Mouse (Mus musculus): Measurements from ENCODE around the gene Plekhj1.

The Plekhj1 gene

DNA sequence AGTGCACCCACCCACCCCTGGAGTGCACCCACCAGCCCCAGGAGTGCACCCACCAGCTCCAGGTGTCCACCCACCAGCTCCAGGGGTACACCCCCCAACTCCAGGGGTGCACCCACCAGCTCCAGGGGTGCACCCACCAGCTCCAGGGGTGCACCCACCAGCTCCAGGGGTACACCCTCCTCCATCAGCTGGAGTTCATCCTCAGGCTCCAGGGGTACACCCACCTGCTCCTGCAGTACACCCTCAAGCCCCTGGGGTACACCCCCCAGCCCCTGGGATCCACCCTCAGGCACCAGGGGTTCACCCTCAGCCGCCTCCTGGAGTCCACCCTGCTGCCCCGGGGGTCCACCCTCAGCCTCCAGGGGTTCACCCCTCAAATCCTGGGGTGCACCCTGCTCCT is 5.9 kb upstream of the Plekhj1 start:
- DNase-seq: no peak

DNA sequence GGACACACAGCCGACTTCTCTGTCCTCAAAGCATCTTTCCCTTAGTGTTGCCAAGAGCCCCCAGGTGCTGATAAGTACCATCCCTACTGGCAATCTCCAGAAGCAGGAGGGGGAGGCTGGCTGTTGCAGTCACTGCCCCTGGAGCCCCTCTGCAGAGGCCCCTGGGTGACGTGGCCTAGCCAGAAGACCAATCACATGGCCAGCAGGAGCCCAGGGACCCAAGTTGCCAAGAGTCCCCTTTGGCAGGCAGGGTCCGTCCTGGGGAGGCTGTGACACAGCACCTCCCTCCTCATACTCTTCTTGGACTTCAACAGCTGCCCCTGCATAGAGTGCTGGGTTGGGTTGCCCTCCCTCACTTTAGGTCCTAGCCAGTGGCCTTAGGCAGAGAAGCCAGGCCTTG is 4.6 kb upstream of the Plekhj1 start:
- DNase-seq: no peak

DNA sequence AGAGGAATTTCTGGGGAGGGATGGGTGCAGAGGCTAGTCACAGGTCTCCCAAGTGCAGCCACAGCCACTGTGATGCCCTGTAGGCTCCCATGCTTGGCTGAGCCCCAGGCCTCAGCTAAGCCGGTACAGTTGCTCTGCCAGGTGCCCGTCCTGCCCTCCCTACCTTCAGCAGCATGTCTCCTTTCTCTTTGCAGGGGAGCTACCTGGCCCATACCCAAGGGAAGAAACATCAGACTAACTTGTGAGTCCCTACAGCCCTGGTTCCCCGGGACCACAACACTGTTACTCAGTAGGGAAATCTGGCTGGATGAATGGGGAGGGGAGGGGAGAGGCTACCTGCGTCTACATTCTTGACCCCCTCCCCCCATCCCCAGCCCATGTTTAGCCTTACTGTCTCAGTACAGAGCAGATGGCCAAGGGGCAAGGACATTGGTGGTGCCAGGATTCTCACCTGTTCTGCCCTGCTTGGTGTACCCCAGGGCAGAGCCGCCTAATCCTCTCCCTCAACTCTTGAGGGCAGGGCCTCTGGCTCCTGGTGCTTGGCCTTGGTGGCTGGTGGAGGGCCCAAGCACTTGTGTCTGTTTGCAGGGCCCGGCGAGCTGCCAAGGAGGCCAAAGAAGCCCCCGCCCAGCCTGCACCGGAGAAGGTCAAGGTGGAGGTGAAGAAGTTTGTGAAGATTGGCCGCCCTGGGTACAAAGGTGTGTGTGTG is 3.9 kb upstream of the Plekhj1 start:
- DNase-seq: no peak

DNA sequence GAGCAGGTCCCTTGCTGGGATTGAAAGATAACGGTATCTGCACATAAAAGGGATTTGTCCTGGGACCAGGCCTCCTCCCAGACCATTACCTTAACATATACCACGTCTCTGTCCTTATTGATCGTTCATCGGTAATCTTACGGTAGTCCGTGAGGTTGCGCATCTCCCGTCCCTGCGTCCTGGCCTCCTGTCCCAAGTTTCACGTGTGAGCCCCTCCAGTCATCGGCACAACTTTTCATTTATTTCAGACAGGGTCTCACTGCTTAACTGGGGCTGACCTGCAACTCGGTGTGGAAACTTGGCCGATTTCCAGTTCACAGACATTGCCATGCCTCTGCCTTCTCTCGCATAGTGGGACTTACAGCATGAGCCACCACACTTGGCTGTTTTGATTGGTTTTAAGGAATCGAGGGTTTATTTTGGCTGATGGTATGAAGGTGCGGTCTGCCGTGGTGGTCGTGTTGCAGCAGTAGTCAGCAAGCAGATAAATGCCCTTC is 692 bp upstream of the Plekhj1 start:
- no peak for DNase-seq

DNA sequence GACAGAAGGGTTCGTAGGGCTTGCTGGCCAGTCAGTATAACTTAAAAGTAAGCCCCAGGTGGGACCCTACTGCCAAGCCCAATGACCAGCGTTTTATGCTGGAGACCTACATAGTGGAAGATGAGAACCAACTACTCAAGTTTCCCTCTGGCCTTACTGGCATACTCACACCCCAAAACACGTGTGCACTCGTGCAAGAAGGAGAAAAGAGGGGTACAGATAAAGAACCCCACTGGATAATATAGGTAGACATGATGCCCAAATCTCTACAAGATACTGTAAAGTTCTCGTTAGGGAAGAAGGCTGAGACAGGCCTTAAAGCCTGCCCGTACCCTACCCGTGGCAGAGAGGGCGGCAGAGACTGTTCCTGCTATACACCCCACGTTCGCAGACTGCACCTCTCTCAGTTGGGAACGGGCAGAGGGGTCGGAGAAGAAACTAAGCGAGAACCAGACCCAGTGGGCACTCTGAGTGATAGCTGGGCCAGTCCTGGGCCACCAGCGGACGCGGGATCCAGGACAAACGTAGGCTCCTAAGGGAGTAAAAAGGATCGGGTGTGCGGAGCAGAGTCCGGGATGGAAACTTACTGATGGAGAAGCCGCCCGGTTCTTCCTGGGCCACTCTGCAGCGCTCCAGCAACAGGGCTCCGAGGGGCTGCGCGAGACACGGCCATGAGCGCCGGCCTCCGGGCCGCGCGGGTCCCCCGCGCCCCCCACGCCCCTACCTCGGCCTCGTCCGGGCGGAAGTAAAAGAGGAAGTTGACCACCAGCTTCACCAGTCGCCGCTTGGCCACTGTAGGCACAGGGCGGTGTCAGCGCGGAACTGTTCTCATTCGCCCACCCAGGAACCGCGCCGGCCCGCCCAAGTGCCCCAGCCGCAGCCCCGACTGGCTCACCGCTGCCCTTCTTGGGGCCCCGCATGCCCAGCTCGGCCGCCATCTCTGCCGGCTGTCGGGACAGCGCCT is 958 bp downstream of the Plekhj1 start:
- peak; percentile 81 for DNase-seq

DNA sequence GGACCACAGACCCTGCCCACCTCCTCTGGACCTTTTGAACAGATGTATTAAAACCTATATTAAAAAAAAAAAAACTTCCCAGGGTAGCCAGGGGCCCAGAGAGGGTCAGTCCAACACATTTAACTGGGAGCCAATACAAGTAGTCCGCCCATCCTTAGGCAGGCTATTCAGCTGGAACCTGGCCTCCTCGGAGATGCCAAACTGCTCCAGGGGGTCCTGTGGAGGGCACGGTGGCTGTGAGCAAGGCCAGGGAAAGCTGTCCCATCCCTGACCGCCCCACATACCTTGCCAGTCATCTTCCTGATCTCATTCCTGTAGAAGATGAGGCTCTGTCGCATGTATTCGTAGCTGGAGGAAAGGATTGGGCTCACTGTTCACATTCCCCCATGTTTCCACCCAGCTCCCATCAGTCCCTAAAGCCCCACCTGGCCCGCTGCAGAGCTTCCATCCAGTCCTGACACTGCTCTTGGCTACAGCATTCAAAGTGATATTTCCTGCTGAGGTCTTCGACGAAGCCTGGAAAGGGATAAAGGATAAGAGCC is 2.0 kb downstream of the Plekhj1 start:
- no peak for DNase-seq

DNA sequence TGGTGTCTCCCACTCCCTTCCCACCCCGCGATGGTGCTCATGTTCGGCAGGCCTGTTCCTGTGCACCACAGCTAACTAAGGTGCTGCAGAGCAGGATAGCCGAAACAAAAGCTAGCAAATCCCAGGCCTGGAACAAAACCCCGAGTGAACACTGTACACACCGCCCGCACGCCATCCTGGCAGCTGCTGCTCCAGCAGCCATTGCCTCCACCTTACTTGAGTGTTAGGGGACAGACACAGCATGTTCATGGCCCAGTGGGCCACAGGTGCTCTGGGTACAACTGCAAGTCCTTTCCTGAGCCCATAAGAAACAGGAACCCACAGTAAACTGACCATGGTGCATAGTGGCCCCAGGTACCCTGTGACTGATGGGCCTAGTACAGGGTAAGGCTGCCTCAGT is 3.7 kb downstream of the Plekhj1 start:
- no peak for DNase-seq

DNA sequence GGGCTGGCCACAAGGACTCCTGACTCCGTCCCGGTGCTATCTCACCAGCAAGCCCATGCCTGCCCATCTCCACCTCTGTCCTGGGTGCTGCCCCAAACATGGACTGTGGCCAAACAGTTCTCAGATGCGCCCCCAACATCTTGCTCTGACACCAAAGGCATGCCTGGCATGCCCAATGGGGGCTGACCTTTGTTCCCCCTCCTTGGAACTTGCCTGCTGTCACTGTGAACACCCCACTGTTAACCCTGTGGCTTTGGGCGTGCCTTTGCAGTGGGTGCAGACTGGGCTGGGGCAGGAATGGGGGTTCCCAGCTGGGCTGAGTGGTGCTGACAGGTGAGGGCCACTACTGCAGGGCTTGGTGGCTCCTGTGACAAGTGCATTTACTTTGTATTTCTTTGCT is 4.6 kb downstream of the Plekhj1 start:
- DNase-seq: no peak

DNA sequence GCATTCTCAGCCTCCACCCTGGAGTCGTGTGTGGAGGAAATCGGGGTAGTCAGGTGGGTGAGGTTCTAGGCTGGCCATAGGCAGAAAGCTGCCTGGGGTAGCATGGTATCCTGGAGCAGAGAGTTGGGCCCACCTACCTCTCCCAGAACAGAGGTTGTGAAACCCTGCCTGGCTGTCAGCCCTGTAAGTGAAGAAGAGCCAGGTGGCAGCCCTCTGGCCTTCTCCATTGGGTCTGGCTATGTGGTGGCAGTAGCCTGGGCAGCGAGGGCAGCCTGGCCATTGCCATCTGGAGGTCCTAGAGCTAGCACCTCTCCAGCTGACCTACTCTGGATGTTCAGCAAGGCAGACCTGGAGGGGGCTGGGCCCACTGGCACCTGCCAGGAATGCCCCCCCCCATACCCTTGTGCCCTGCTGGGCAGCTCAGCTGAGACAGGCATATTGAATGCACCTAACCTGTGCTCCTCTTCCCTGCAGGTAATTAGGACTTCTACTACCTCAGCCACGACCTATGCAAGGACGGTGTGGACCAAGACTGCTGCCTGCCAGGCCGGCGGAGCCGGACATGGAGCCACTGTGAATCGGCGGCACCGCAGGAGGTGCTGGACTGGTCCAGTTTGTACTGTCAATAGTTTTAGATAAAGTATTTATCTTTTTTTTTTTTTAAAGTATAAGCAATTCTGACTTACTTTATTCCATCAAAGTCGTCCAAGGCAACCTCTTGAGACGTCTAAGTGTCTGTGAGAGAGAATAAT is 5.2 kb downstream of the Plekhj1 start:
- no peak for DNase-seq

DNA sequence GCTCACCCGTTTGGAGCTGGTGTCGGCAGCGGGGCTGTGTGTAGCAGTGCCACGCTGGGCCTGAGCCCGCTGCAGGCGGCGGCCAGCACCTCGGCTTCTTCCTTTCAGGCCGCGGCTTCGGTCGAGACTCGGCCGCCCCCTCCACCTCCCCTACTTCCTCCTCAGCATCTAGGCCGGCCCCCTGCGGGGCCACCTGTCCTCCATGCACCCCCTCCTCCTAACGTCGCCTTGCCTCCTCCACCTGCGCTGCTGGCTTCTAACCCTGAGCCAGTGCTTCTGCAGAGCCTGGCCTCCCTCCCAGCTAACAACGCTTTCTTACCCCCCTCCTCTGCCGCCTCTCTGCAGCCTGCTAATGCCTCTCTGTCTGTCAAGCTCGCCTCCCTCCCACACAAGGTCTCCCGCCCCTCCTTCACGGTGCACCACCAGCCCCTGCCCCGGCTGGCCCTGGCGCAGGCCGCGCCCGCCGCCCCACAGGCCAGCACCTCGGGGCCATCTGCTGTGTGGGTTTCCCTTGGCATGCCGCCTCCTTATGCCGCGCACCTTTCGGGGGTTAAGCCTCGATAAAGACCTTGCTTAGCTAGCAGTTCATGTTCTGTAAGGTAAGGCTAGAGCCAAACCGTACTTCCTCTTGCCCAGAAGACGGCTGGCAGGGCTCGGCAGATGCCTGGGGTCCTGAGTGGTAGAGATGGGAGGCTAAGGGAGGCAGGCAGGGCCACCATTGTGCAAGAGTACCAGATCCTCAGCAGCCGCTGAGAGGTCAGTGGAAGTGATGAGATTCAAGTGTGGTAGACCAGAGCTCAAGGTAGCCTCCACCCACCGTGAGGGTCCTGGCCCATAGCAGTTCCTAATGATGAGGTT is 6.0 kb downstream of the Plekhj1 start:
- DNase-seq: no peak

DNA sequence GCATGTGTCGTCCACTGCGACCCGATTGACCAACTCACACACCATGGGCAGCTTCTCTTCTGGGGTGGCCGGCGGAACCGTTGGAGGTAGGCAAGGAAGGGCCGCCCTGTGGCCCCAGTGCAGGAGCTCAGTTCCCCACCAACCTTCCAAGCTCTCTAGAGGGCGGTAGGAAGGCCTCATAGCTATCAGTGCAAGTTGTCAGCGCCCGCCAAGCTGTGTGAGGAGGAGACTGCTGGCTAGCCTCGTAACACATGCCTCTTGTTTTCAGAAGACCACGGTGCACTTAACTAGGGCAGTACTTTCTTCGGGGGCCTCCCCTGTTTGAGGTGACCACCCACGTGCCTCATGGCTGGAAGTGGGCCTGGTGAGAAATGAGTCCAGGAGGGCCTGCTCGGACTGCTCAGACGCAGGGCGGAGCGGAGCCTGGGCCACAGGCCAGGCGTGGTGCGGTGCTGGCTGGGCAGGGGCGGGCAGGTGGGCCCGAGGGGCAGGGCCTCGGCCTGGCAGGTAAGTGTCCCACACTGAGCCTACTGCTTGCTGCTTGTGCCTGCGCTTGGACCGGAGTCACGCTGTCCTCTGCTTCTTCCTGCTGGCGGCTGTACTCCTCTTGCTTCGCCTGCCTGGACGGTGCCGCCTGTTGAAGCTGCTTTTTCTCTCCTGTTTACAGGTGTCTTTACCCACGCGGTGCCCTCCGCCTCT is 6.8 kb downstream of the Plekhj1 start:
- no peak for DNase-seq

DNA sequence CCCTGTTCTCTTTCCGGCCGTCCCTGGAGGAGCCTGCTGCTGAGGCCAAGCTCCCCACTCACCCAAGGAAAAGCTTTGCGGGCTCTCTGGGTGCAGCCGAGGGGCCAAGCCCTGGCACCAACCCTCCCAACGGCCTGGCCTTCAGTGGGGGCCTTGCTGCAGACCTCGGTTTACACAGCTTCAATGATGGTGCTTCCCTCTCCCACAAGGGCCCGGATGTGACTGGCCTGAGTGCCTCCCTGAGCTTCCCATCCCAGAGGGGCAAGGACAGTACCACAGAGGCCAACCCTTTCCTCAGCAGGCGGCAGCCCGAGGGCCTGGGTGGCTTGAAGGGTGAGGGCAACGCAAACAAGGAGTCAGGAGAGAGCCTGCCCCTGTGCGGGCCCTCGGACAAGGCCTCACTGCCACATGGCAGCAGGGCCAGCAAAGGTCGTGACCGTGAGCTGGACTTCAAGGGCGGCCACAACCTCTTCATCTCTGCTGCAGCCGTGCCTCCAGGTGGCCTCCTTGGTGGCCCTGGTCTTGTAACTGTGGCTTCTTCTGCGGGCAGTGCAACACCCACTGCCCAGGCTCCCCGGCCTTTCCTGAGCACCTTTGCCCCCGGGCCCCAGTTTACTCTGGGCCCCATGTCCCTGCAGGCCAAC is 7.5 kb downstream of the Plekhj1 start:
- no peak for DNase-seq

DNA sequence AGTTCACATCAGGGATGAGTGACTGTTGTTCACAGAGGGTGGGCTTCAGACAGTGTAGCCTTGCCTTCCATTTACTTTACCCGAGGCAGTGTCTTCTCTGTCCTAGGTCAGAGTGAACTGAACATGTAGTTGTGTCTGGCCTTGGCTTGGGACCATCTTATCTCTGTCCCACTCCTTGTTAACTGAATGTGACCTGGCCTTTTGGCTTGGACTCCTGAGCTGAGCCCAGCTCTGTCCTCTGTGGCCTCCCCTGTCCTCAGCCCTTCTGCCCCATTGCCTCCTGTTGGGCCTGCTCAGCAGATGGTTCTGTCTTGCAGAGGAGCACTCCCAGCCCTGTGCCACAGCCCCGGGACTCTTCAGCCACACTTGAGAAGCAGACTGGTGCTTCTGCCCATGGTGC is 10.9 kb downstream of the Plekhj1 start:
- DNase-seq: no peak

DNA sequence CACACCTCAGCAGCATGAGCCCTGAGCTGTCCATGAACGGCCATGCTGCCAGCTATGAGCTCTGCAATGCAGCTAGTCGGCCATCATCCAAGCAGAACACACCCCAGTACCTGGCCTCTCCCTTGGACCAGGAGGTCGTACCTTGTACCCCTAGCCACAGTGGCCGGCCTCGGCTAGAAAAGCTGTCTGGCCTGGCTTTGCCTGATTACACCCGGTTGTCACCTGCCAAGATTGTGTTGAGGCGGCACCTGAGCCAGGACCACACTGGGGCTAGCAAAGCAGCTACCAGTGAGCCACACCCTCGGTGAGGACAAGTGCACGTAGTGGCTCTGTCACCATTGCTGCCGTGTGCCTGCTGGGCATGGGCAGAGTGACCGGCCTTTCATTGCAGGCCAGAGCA is 12.5 kb downstream of the Plekhj1 start:
- DNase-seq: no peak

DNA sequence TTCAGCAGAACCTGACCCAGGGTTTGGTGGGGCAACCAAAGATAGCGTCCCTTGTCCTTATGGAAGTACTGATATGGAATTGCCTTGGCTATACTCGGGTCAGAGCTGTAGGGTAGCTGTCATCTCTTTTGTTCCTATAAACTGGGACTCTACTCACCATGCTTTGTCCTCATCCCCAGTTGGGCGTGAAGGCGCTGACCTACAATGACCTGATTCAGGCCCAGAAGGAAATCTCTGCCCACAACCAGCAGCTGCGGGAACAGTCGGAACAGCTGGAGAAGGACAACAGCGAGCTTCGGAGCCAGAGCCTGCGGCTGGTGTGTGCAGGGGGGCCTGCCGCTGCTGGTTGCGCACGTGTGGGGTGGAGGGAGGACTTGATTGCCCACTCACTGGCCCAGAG is 13.6 kb downstream of the Plekhj1 start:
- no peak for DNase-seq

DNA sequence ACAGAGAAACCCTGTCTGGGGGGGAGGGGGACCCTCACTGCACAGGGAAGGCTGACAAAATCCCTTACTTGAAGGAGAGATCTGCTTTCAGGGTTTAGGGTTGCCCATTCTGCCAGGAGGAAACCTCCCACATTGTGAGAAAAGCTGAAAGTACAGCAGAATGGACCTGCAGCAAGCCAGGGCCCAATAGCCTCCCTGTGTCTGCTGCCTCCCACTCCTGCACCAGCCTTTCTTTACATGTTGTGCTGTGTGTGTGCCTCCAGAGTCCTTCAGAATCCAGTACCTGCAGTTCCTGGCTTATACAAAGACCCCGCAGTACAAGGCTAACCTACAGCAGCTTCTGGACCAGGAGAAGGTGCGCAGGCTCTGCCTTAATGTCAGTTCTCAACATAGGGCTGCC is 14.1 kb downstream of the Plekhj1 start:
- DNase-seq: no peak

DNA sequence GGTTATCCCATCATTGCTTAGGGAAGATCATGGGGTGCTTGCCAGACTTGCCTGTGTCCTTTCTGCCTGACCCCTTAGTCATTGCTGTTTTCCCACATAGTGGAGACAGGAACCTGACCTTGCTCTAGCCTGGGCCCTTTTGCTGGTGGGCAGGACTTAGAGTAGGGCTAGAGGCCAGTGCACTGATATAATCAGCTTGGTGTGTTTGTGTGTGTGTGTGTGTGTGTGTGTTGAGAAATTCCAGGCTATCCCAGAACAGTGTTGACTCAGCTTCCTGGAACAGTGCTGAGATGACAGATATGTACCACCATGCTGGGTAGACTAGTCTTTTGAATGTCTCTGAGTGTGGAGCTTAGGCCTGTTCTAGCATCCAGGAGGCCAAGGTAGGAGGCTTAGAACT is 18.9 kb downstream of the Plekhj1 start:
- no peak for DNase-seq

DNA sequence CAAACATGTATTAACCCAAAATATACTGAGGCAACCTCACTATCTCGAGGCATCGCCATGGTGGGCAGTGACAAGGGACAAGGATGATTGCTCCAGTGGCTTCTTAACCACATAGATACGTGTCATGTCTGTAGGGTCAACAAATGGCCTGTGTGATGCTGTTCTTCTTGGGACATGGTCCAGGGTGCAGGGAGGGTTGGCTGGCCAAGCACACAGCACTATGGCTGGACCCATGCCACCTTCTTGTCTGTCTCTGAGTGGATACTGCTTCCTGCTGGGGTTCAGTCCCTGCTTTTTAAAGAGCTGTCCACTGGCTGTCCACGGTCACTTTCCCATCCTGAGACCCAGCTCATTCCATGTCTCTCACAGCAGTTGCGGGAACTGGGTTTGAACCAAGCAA is 21.3 kb downstream of the Plekhj1 start:
- no peak for DNase-seq

DNA sequence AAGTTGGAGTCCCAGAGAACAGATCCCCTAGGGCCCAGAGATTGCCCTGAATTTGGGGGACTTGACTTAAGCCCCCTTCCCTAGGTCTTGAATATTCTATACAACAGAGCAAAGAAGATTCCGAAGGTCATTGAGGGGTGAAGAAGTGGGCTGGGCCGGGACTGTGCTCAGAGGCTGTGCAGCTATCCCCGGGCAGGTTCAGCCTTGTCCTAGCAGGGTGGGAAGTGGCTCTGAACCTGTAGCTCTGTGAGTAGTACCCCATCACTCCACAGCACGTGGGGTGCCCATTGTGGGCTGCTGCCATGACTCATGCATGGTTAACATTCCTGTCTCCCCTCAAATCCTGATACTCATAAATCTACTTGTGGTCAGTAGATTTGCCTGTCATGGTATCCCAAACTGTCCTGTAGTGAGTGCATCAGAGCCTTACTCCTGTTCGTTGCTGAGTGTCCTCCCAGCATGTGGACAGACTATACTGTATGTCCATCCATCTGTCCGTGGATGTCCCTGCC is 22.0 kb downstream of the Plekhj1 start:
- DNase-seq: no peak

DNA sequence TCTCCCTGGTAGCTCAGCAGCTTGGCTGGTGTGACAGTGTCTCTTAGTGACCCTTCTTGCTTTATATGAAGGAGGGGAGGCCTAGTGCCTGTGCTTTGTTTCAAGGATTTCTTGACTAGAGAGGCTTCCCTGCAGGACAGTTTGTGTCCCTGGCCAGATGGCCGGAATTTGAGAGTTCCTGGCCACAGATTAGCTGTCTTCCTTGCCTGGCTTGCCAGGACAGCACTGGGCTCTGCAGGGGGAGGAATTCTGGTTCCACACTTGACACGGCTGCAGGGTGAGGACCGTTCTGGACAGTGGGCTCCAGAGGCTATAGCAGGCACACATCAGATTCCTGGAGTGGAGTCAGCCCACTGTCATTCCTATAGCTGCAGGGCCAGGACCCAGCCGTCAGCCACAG is 22.7 kb downstream of the Plekhj1 start:
- DNase-seq: no peak

DNA sequence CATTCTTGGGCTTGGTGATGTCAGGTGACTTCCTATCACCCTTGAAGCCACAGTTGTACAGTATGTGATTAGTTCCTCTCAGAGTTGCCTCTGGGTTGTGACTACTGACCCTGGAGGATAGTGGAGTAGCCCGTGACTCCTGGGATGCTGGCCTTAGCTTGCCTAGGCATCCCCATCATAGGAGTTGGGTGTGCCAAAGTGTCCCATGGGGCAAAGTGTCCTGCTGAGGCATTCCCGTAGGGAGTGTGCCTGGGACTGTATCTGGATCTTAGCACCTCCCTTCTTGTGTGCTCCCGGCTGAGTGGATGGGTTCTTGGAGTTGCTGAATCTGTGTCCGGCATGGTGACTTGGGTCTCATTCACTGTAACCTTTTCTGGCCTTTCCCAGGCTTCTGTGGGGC is 23.4 kb downstream of the Plekhj1 start:
- no peak for DNase-seq
